Mouse (Mus musculus): ENCODE data around the gene Rxfp4.

Gene Rxfp4

GRCm38 (mm10) chr3:88645937-88646336, 7.0 kb downstream of the Rxfp4 start:
- H3K36me3 ChIP-seq (ENCODE audit: control insufficient read depth, insufficient read depth, low read length, poor library complexity, severe bottlenecking), result peaks cover 34% of the 10 kb centered on the region
- no peak for DNase-seq (ENCODE audit: low read depth, low spot score)
- no peaks in the 10 kb centered on the region for H3K27me3 ChIP-seq (ENCODE audit: control insufficient read depth, insufficient read depth, low read length, poor library complexity, severe bottlenecking)

DNA sequence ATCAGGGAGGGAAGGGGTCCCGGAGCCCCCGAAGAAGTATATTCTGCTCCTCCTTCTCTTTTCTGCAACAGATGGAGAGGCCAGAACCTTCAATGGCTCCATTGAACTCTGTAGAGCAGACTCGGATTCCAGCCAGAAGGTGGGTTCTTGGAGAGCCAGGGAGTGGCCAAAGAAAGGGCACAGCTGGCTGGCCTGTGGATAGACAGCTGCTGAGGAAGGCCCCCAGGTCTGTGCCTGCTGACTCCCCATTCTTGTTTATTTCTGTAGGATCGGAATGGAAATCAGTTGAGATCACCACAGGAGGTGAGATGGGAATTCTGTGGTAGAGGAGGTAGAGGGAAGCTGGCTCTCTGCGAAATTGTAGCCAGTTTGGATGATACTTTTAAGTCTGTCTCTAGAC, 9.9 kb downstream of the Rxfp4 start:
- peaks cover 40% of the 10 kb centered on the region for H3K36me3 ChIP-seq (ENCODE audit: control insufficient read depth, insufficient read depth, low read length, poor library complexity, severe bottlenecking)
- DNase-seq (ENCODE audit: low read depth, low spot score), result no peak
- H3K27me3 ChIP-seq (ENCODE audit: control insufficient read depth, insufficient read depth, low read length, poor library complexity, severe bottlenecking), result no peaks in the 10 kb centered on the region

DNA sequence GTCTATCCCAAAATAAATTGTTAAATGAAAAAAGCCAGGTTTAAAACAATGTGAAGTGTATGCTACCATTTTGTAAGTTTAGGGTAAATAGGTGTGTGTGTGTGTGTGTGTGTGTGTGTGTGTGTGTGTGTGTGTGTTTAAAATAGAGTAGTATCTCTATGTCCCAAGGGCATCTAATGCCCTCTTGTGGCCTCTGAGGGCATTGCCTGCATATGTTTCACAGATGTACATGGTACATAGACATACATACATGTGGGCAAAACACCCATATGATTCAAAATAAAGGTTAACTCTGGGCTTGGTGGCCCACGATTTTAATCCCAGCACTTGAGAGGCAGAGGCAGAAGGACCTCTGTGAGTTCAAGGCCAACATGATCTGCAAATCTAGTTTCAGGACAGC, 12.3 kb downstream of the Rxfp4 start:
- DNase-seq (ENCODE audit: low read depth, low spot score), result peak; percentile 89
- Histone ChIP-seq H3K27me3 (ENCODE audit: control insufficient read depth, insufficient read depth, low read length, poor library complexity, severe bottlenecking) (no peaks in the 10 kb centered on the region), H3K36me3 (ENCODE audit: control insufficient read depth, insufficient read depth, low read length, poor library complexity, severe bottlenecking) (peaks cover 35% of the 10 kb centered on the region)

DNA sequence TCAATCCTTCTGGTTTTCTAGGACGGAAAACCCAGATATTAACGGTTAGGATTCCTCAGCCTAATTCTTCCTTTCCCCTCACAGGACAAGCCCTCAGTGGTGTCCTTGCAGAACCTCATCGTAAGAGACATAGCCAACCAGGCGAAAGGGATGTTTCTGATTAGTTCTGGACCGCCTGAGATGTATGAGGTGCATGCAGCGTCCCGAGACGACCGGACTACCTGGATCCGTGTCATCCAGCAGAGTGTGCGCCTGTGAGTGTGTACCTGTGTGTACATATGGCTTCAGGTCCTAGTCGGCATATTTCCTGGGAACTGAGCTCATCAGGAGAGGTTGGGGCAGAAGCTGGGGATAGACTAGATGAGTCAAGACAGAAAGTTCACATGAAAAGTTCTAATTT, 13.7 kb downstream of the Rxfp4 start:
- Histone ChIP-seq H3K36me3 (ENCODE audit: control insufficient read depth, insufficient read depth, low read length, poor library complexity, severe bottlenecking) (peaks cover 45% of the 10 kb centered on the region), H3K27me3 (ENCODE audit: control insufficient read depth, insufficient read depth, low read length, poor library complexity, severe bottlenecking) (peaks cover 3% of the 10 kb centered on the region; the same call in 1 of the 2 replicates)
- no peak for DNase-seq (ENCODE audit: low read depth, low spot score)

- Histone ChIP-seq H3K27me3 (ENCODE audit: control insufficient read depth, insufficient read depth, low read length, poor library complexity, severe bottlenecking) (peaks cover 3% of the 10 kb centered on the region; the same call in 1 of the 2 replicates), H3K36me3 (ENCODE audit: control insufficient read depth, insufficient read depth, low read length, poor library complexity, severe bottlenecking) (peaks cover 36% of the 10 kb centered on the region)
- DNase-seq (ENCODE audit: low read depth, low spot score), result no peak
These were observed 15.8 kb downstream of the Rxfp4 start for GRCm38 (mm10) chr3:88637134-88637533.

DNA sequence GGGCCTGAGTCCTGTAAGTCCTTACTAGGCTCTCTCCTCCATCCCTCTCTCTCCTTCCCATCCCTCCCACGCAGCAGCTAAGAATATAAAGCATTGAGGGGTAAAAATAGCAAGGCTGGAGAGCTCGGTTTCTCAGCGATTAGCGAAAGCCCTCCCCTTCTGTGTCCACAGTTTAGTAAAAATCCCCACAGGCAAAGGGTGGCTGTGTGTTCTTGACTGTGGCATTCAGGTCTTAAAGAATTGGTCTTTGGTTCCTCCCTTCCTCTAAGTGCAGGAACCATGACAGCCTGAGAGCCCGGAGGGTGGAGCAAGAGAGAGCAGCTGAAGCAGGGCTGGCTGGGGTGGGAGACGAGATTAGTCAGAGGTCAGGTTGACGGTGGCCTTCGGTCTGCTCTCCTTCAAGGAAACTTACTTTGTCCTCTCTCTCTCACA, 16.4 kb downstream of the Rxfp4 start:
- Histone ChIP-seq H3K27me3 (ENCODE audit: control insufficient read depth, insufficient read depth, low read length, poor library complexity, severe bottlenecking) (peaks cover 3% of the 10 kb centered on the region; the same call in 1 of the 2 replicates), H3K36me3 (ENCODE audit: control insufficient read depth, insufficient read depth, low read length, poor library complexity, severe bottlenecking) (peaks cover 39% of the 10 kb centered on the region)
- DNase-seq (ENCODE audit: low read depth, low spot score), result no peak

DNA sequence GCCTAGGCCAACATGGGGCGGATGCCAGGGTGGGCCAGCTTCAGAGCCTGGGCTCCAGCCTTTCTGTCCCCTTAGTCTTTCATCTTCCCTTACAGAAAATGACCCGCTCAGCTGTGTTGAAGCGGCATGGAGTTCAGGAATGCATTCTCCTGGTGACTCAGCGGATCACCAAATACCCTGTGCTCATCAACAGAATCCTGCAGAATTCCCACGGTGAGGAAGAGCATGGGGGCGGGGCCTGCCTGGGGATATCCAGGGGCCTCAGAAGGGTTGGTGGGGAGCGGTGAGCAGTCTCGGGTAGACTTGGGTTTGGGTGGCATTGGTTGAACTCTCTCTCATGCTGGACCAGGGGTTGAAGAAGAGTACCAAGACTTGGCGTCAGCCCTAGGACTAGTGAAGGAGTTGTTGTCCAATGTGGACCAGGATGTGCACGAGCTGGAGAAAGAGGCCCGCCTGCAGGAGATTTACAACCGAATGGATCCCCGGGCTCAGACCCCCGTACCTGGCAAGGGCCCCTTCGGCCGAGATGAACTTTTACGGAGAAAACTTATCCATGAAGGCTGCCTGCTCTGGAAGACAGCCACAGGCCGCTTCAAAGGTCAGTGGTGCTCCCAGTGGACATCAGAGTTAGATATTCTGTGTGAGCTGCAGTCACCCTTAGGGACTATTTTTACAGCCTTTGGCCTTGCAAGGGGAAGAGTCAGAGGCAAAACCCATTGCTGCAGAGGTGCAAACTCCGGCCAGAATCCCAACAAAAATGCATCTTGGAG, 17.3 kb downstream of the Rxfp4 start:
- no peak for DNase-seq (ENCODE audit: low read depth, low spot score)
- peaks cover 3% of the 10 kb centered on the region; the same call in 1 of the 2 replicates for H3K27me3 ChIP-seq (ENCODE audit: control insufficient read depth, insufficient read depth, low read length, poor library complexity, severe bottlenecking)
- H3K36me3 ChIP-seq (ENCODE audit: control insufficient read depth, insufficient read depth, low read length, poor library complexity, severe bottlenecking), result peaks cover 46% of the 10 kb centered on the region

DNA sequence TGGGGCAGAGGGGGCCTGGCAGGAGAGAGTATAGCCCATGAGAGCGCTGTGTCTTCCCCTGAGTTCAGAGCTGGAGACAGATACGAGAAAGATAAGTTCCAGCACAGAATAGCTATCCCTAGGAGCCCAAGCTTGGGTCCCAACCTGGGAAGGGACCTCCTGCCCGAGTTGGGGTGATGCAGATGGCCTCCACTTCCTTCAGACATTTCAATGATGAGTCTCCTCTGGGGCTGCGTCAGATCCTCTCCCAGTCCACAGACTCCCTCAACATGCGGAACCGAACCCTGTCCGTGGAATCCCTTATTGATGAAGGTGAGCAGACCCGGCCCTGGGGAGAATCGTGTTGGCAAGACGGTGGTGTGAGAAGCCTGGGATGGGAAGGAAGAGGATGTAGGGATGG, 19.9 kb downstream of the Rxfp4 start:
- peaks cover 3% of the 10 kb centered on the region; the same call in 1 of the 2 replicates for H3K27me3 ChIP-seq (ENCODE audit: control insufficient read depth, insufficient read depth, low read length, poor library complexity, severe bottlenecking)
- peaks cover 48% of the 10 kb centered on the region for H3K36me3 ChIP-seq (ENCODE audit: control insufficient read depth, insufficient read depth, low read length, poor library complexity, severe bottlenecking)
- DNase-seq (ENCODE audit: low read depth, low spot score), result no peak

DNA sequence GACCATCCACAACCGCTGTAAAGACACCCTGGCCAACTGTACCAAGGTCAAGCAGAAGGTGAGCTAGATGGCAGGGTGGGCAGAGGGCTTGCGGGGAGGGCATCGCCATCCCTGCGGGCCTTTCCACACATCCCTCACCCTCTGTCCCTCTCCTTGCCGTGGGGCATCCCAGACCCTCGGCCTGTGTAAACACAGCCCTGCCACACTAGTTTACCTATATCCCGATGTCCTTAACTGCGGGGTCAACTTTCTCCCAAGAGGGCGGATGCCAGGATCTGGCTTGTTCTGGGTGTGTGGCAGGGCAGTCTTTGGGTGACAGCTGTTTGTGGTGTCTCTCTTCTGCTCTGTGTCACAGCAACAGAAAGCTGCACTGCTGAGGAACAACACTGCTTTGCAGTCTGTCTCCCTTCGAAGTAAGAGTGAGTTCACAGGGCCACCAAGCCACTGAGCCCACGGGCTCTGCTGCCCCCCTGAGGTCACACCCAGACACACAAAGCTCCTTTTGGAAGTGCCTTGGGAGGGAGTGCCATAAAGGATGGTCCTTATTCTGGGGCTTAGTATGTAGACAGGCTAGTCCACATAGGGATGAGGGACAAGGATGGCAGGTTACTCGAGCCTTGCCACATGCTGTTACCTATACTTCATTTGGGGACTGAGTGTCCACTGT, 20.9 kb downstream of the Rxfp4 start:
- DNase-seq (ENCODE audit: low read depth, low spot score), result peak; percentile 62
- H3K27me3 ChIP-seq (ENCODE audit: control insufficient read depth, insufficient read depth, low read length, poor library complexity, severe bottlenecking), result peaks cover 3% of the 10 kb centered on the region; the same call in 1 of the 2 replicates
- peaks cover 46% of the 10 kb centered on the region for H3K36me3 ChIP-seq (ENCODE audit: control insufficient read depth, insufficient read depth, low read length, poor library complexity, severe bottlenecking)

GRCm38 (mm10) chr3:88630849-88631341, 22.0 kb downstream of the Rxfp4 start:
- Histone ChIP-seq H3K36me3 (ENCODE audit: control insufficient read depth, insufficient read depth, low read length, poor library complexity, severe bottlenecking) (peaks cover 45% of the 10 kb centered on the region), H3K27me3 (ENCODE audit: control insufficient read depth, insufficient read depth, low read length, poor library complexity, severe bottlenecking) (peaks cover 3% of the 10 kb centered on the region; the same call in 1 of the 2 replicates)
- DNase-seq (ENCODE audit: low read depth, low spot score), result no peak

DNA sequence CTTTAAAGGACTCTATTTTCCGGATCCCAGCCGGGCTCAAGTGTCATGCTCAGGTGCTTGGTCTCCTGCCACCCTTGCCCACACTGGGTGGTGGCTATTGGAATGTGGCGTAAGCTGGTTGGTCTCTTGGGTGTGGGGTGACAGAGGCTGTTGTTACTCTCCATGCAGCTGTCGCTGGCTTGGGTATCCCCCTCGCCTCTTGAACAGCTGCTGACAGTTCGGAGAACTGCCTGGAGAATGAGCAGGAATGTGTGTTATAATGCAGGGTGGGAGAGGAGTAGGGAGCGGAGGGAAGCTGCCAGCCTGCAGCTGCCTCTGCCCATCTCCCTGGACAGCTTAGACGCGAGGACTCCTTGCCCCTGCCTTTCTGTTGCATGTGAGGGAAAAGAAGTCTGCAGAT, 22.9 kb downstream of the Rxfp4 start:
- peaks cover 3% of the 10 kb centered on the region; the same call in 1 of the 2 replicates for H3K27me3 ChIP-seq (ENCODE audit: control insufficient read depth, insufficient read depth, low read length, poor library complexity, severe bottlenecking)
- no peak for DNase-seq (ENCODE audit: low read depth, low spot score)

GRCm38 (mm10) chr3:88629244-88629643, 23.7 kb downstream of the Rxfp4 start:
- Histone ChIP-seq H3K36me3 (ENCODE audit: control insufficient read depth, insufficient read depth, low read length, poor library complexity, severe bottlenecking) (peaks cover 29% of the 10 kb centered on the region), H3K27me3 (ENCODE audit: control insufficient read depth, insufficient read depth, low read length, poor library complexity, severe bottlenecking) (no peaks in the 10 kb centered on the region; the same call in 1 of the 2 replicates)
- DNase-seq (ENCODE audit: low read depth, low spot score), result no peak

More for the DNA sequence above, 22.9 kb downstream of the Rxfp4 start:
- H3K36me3 ChIP-seq (ENCODE audit: control insufficient read depth, insufficient read depth, low read length, poor library complexity, severe bottlenecking), result peaks cover 37% of the 10 kb centered on the region

- peaks cover 29% of the 10 kb centered on the region for H3K36me3 ChIP-seq (ENCODE audit: control insufficient read depth, insufficient read depth, low read length, poor library complexity, severe bottlenecking)
- DNase-seq (ENCODE audit: low read depth, low spot score), result no peak
- H3K27me3 ChIP-seq (ENCODE audit: control insufficient read depth, insufficient read depth, low read length, poor library complexity, severe bottlenecking), result no peaks in the 10 kb centered on the region
These were observed 24.2 kb downstream of the Rxfp4 start for GRCm38 (mm10) chr3:88628766-88629165.

GRCm38 (mm10) chr3:88627535-88627934, 25.4 kb downstream of the Rxfp4 start:
- peaks cover 24% of the 10 kb centered on the region for H3K36me3 ChIP-seq (ENCODE audit: control insufficient read depth, insufficient read depth, low read length, poor library complexity, severe bottlenecking)
- no peaks in the 10 kb centered on the region for H3K27me3 ChIP-seq (ENCODE audit: control insufficient read depth, insufficient read depth, low read length, poor library complexity, severe bottlenecking)
- no peak for DNase-seq (ENCODE audit: low read depth, low spot score)

DNA sequence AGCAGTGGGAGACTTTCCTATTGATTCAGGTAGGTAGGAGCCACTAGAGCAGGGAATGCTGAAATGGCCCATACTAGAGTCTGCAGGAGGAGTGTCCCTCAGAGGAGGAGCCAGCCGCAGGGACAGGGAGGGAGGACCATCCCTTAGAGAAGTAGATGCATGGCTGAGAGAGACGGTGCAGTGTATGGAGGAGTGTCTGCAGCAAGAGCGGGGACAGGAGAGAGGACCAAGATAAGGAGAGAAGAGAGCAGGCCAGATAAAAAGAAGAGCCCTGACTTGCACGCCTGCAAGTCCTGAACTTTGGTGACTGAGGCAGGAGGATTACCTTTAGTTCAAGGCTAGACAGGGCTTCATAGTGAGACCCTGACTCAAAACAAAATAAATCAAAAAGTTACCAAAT, 25.8 kb downstream of the Rxfp4 start:
- H3K27me3 ChIP-seq (ENCODE audit: control insufficient read depth, insufficient read depth, low read length, poor library complexity, severe bottlenecking), result no peaks in the 10 kb centered on the region
- H3K36me3 ChIP-seq (ENCODE audit: control insufficient read depth, insufficient read depth, low read length, poor library complexity, severe bottlenecking), result peaks cover 22% of the 10 kb centered on the region
- no peak for DNase-seq (ENCODE audit: low read depth, low spot score)

All from splenic B cell, adult 2 months (primary cell).